Mouse (Mus musculus) thymus, adult 2 months (tissue): Measurements from ENCODE around the gene Clpp.

Experiments
- CTCF ChIP-seq: fragments of 200-500 bp; IDR thresholded peaks from 2 replicates; pipeline ENCODE4 v1.5.1; 2012; ENCODE audit warnings: mild to moderate bottlenecking, control low read depth, low read length, moderate library complexity, borderline replicate concordance; ENCODE audit not compliant: control insufficient read depth, poor library complexity, insufficient read depth; ENCODE audit errors: extremely low read depth
- POLR2A ChIP-seq: fragments of 200-500 bp; IDR thresholded peaks from 2 replicates; pipeline ENCODE4 v1.6.1; 2012; ENCODE audit warnings: mild to moderate bottlenecking, low read length, control low read depth, moderate library complexity; ENCODE audit not compliant: control insufficient read depth, poor library complexity, insufficient read depth; ENCODE audit errors: extremely low read depth

DNA sequence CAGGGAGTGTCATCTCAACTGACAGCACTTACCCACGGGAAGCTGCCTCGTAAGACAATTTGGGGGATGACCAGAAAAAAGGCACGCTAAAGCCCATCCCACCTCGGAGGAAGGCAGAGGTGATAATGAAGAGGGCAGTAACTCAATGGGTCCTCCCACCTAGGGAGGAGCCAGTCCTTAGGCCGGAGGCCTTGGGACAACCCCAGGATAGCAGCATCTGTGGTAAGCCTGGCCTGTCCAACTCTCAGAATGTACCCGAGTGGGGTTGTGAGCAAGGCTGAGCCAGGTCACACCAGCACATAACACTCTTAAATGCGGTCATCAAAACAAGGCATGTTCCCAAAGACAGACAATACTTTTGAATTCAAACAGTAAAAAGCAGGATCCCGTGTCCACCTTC is 39.6 kb downstream of the Clpp start:
- TF ChIP-seq POLR2A (no peak), CTCF (no peak)
